Mouse (Mus musculus) midbrain, embryonic 14.5 days (tissue): ENCODE results near the gene Capns1. TPM values are rescaled to one million over a fixed set of nuclear protein-coding genes. Genes with fewer than 3 reads are reported as not detected.

Source experiments
- ATAC-seq: fragments of 200-750 bp; cut with Nextera tagmentation; 2 replicates; pipeline ENCODE4 v1.8.0; 2017; ENCODE audit warnings: moderate number of reproducible peaks, moderate library complexity; ENCODE audit not compliant: low FRiP score, low TSS enrichment
- DNase-seq: peaks from one replicate; pipeline ENCODE4 v3.0.0-alpha.2; 2015
- H3K27ac ChIP-seq: fragments of 300-500 bp; sonication (generic); replicated peaks from 2 replicates; pipeline ENCODE4 v1.5.1; 2014; ENCODE audit warnings: mild to moderate bottlenecking, low read depth, low read length, moderate library complexity
- H3K27me3 ChIP-seq: fragments of 300-500 bp; sonication (generic); 2 replicates; pipeline ENCODE4 v1.6.1; 2014; ENCODE audit warnings: low read length, control low read depth, mixed read lengths; ENCODE audit not compliant: control insufficient read depth, insufficient read depth
- H3K36me3 ChIP-seq: fragments of 300-500 bp; sonication (generic); 2 replicates; pipeline ENCODE4 v1.6.1; 2014; ENCODE audit warnings: low read length, control low read depth; ENCODE audit not compliant: control insufficient read depth, insufficient read depth
- H3K4me1 ChIP-seq: fragments of 300-500 bp; sonication (generic); 2 replicates; pipeline ENCODE4 v1.6.1; 2014; ENCODE audit warnings: mild to moderate bottlenecking, antibody characterized with exemption, low read length, control low read depth; ENCODE audit not compliant: control insufficient read depth, insufficient read depth
- H3K4me2 ChIP-seq: fragments of 300-500 bp; sonication (generic); 2 replicates; pipeline ENCODE4 v1.6.1; 2014; ENCODE audit warnings: mild to moderate bottlenecking, low read length, moderate library complexity
- H3K4me3 ChIP-seq: fragments of 300-500 bp; sonication (generic); replicated peaks from 2 replicates; pipeline ENCODE4 v1.5.1; 2014; ENCODE audit warnings: low read depth, low read length
- H3K9ac ChIP-seq: fragments of 300-500 bp; sonication (generic); replicated peaks from 2 replicates; pipeline ENCODE4 v1.6.1; 2014; ENCODE audit warnings: mild to moderate bottlenecking, low read length, moderate library complexity
- H3K9me3 ChIP-seq: fragments of 300-500 bp; sonication (generic); 2 replicates; pipeline ENCODE4 v1.6.1; 2016; ENCODE audit warnings: low read length, control low read depth, mixed read lengths; ENCODE audit not compliant: control insufficient read depth
- WGBS: fragments of 180-500 bp; shearing (Covaris S2); extraction: QIAGEN DNeasy Blood & Tissue Kit; methylation state at CpG from one replicate; pipeline ENCODE4 v1.1.7; 2014; 5-methylcytosine and 5-hydroxymethylcytosine counted together
- polyA plus RNA-seq: library from polyadenylated mRNA; unstranded; fragments of >200 nt; fragmentation: Nextera tagmentation; extraction: Ambion mirVana; gene quantifications from 2 replicates; pipeline ENCODE4 v1.2.1, GENCODE M21; 2014

Gene Capns1
- polyA plus RNA-seq, 1 experiment from 2014 or later: 53.0 TPM

DNA sequence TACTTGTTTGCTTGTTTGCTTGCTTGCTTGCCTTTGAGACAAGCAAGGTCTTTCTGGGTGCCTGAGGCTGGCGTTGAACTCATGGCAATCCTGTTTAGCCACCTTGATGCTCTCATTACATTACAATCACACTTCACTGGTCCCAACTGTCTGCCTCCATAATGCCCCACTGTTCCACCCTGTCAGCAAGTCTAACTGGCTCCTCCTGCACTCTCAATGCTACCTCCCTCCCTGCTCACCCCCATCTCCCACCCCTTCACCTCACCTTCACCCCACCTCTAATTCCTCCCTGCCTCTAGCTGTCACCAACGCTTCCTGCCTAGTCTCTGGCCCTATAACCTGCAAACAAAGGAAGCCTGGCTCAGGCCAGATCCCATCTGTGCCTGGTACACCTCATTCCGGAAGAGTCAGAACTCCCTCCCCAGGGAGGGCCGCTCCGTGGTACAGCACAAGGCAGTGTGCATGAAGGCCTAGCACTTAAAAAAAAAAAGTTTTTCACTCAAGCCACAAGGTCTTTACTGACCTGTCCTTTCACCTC lies 950 bp downstream of the Capns1 start:
- DNase-seq: no peak
- H3K4me2 ChIP-seq: no peak overlapping the region
- H3K27me3 ChIP-seq: no peaks in the 10 kb centered on the region
- no peak overlapping the region for H3K9ac ChIP-seq
- H3K4me3 ChIP-seq: no peak overlapping the region
- H3K27ac ChIP-seq: no peak overlapping the region
- 78% methylated on average over 5 of the region's 5 CpGs for whole genome bisulfite sequencing
- H3K36me3 ChIP-seq: no peaks in the 10 kb centered on the region
- no peak for ATAC-seq
- H3K9me3 ChIP-seq: no peaks in the 10 kb centered on the region
- peaks cover 17% of the 10 kb centered on the region for H3K4me1 ChIP-seq

DNA sequence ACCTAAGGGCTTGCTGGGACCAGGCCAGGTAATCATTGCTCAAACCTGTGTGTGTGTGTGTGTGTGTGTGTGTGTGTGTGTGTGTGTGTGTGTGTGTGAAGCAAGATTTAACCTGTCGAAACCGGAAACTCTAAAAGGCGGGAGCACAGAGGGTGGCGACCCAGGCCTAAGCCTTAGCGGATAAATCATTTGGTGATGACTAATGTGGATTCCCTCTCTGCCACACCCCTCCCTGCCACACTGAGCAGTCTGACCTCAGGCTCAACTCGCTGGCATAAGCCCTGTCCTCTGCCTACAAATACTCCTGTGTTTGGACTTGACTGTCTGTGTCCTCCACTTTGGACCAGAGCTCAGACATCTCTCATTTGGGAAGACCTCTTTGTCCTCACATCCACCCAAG lies 2.4 kb downstream of the Capns1 start:
- no peak for DNase-seq
- Histone ChIP-seq H3K27me3 (no peaks in the 10 kb centered on the region), H3K4me3 (no peak overlapping the region), H3K4me1 (peaks cover 19% of the 10 kb centered on the region), H3K27ac (no peak overlapping the region), H3K36me3 (peaks cover 13% of the 10 kb centered on the region), H3K9ac (no peak overlapping the region), H3K4me2 (no peak overlapping the region), H3K9me3 (no peaks in the 10 kb centered on the region)
- WGBS: 82% methylated on average over 6 of the region's 6 CpGs
- ATAC-seq: no peak

DNA sequence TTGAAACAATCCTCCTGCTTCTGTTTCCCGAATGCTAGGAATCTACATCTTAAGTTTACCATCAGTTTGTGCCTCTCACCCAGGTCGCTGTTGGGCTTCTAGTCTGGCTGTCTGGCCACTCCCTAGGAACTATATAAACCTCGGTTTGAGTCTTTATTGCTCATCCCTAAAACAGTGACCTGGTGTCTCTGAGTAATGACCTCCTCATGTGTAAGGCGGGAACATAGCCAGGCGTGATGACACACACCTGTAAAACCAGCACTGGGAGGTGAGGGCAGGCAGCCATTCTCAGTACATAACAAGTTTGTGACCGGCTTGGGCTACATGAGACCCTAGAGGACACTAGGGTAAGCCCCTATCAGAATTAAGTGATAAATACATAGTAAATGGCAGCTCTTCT lies 3.1 kb downstream of the Capns1 start:
- Histone ChIP-seq H3K9me3 (no peaks in the 10 kb centered on the region), H3K4me2 (peak overlapping the region; percentile 59), H3K36me3 (peaks cover 20% of the 10 kb centered on the region), H3K4me1 (peaks cover 19% of the 10 kb centered on the region), H3K4me3 (peak overlapping the region; percentile 72; the same call in 1 of the 2 replicates), H3K27ac (0 out of 2 replicates have a peak overlapping the region, but pooled peaks have one; percentile 73), H3K27me3 (no peaks in the 10 kb centered on the region), H3K9ac (peak overlapping the region; percentile 76; the same call in 1 of the 2 replicates)
- ATAC-seq (no peak), DNase-seq (no peak)
- WGBS: 75% methylated on average over 6 of the region's 6 CpGs

DNA sequence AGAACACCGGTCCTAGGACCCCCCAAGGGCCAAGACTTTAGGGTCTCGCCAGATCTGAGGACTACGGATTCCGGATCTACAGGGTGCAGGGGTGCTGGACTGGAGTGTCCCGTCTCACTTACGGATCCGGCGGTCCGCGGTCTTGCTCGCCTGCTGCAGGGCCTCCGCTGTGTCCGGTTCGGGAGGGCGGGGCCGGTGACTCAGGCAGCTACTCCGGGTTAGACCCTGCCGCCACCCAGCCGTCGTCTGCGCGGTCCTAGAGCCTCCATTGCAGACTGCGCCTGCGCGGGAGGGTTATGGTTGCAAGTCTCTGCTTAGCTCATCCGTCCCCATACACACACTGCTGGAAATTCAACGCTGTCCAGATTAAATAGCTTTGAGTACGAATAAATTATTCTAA lies 3.7 kb downstream of the Capns1 start:
- DNase-seq (peak; percentile 98), ATAC-seq (peak; percentile 89)
- Histone ChIP-seq H3K4me3 (peak overlapping the region; percentile 72), H3K27me3 (no peaks in the 10 kb centered on the region), H3K4me2 (peak overlapping the region; percentile 59), H3K4me1 (peaks cover 19% of the 10 kb centered on the region), H3K36me3 (peaks cover 26% of the 10 kb centered on the region), H3K9me3 (no peaks in the 10 kb centered on the region), H3K27ac (peak overlapping the region; percentile 73), H3K9ac (peak overlapping the region; percentile 76)
- WGBS: under 1% methylated on average over 28 of the region's 28 CpGs

DNA sequence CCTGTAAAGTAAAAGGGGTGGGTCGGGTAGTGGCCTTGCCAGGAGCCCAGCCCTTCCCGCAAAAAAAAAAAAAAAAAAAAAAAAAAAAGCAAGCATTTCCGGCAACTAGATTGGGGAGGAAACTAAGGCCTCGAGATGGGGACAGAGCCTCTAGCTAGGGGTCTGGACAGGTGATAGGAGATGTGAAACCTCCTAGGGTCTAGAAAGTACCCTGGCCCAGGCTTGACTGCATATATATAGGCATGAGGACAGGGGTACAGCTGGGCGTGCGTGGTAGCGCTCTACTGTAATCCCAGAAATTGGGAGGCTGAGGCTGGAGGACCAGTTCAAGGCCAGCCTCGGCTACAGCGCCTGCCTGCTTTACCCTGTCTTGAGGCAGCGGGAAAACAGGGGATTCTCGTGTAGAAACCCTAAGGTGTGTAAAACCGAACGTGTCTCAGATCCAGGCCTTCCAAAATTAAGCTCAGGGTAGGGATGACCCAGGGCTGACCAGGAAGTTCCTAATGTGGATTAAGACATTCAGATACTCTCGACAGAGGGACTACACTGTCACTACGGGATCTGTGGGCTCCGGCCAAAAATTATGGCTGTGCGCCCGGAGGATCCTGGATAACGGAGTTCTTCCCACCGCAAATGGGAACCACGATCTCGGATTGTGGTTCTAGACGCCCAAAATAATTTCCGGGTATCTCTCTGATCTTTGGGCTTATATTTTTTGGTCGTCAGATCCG lies 4.3 kb downstream of the Capns1 start:
- Histone ChIP-seq H3K9ac (peak overlapping the region; percentile 76), H3K36me3 (peaks cover 32% of the 10 kb centered on the region), H3K4me3 (peak overlapping the region; percentile 72), H3K4me1 (peaks cover 19% of the 10 kb centered on the region), H3K27ac (peak overlapping the region; percentile 73), H3K9me3 (no peaks in the 10 kb centered on the region), H3K27me3 (no peaks in the 10 kb centered on the region), H3K4me2 (peak overlapping the region; percentile 59)
- ATAC-seq (peak; percentile 48), DNase-seq (peak; percentile 60)
- WGBS: under 1% methylated on average over 26 of the region's 26 CpGs

DNA sequence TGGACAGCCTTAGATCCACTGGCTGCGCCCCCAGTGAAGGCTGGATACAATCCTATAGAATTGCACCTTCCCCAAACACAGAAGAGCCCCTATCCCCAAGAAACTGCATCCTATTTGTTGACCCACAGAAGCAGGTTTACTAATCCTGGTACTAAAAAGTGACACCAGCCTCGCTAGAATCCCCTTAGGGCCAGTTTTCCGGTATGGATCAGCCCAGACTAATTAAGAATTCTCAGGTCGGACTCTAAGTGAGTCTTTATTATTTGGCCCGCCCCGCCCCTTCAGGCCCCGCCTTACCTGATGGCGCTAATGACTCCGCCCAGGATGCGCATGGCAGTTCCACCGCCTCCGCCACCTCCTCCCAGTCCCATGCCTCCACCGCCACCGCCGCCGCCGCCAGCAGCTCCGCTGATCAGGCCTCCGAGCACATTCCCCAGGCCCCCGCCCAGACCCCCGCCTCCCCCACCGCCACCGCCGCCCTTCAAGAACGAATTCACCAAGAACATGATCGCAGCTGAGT lies 5.0 kb downstream of the Capns1 start:
- Histone ChIP-seq H3K4me1 (peaks cover 19% of the 10 kb centered on the region), H3K27me3 (no peaks in the 10 kb centered on the region), H3K27ac (peak overlapping the region; percentile 73), H3K9me3 (no peaks in the 10 kb centered on the region), H3K4me2 (peak overlapping the region; percentile 59), H3K9ac (peak overlapping the region; percentile 76), H3K4me3 (peak overlapping the region; percentile 72), H3K36me3 (peaks cover 38% of the 10 kb centered on the region)
- under 1% methylated on average over 26 of the region's 26 CpGs for WGBS
- peak; percentile 86 for DNase-seq
- peak; percentile 71 for ATAC-seq

DNA sequence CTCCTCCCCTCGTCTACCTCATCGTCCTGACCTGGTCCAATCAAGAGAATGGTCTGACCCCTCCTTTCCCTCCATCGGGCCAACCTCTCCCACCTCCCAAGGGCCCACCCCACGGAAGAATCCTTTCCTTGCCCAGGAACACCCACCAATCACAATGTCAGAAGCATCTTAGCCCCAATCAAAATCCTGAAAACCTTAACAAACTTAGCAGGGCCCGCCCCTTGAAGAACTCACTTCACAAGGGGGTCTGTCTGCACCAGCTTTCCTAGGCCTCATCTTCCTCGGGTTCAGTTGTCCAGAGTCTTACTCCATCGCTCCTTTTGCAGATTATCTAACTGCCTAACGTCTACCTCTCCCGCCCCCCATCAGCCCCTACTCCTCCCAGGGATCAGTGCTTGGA lies 5.6 kb downstream of the Capns1 start:
- H3K4me1 ChIP-seq: peaks cover 15% of the 10 kb centered on the region
- peak overlapping the region; percentile 72 for H3K4me3 ChIP-seq
- H3K9me3 ChIP-seq: no peaks in the 10 kb centered on the region
- ATAC-seq: no peak
- no peak for DNase-seq
- peak overlapping the region; percentile 76 for H3K9ac ChIP-seq
- WGBS: 16% methylated on average over 9 of the region's 9 CpGs
- no peaks in the 10 kb centered on the region for H3K27me3 ChIP-seq
- peaks cover 44% of the 10 kb centered on the region for H3K36me3 ChIP-seq
- peak overlapping the region; percentile 59 for H3K4me2 ChIP-seq
- no peak overlapping the region; the same call in 1 of the 2 replicates for H3K27ac ChIP-seq

DNA sequence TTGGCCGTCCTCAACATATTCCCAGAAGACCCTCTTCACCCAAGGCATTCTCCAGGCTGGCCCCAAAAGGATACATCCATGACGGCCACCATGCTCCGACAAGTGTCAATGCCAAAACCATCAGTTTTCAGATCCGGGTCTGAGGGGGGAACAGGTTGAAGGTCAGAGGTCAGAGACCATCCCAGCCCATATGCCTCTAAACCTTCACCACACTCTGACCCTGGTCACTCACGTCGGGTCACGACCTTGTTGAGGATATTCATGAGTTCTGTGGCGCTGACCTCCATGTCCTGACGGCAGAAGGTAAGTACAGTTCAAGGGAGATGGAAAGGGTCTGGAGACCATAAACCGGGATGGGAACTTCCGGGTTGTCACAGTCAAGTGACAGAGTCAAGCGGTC lies 6.5 kb downstream of the Capns1 start:
- H3K27me3 ChIP-seq: no peaks in the 10 kb centered on the region
- WGBS: 93% methylated on average over 12 of the region's 12 CpGs

More for the DNA sequence above, 6.5 kb downstream of the Capns1 start:
- Histone ChIP-seq H3K9ac (no peak overlapping the region), H3K9me3 (no peaks in the 10 kb centered on the region), H3K4me2 (no peak overlapping the region; the same call in 1 of the 2 replicates), H3K36me3 (peaks cover 53% of the 10 kb centered on the region), H3K4me1 (peaks cover 15% of the 10 kb centered on the region), H3K27ac (no peak overlapping the region), H3K4me3 (no peak overlapping the region)
- DNase-seq: no peak
- ATAC-seq: no peak
